11 mouse cellular contexts compared by ENCODE assay signal in the genomic region with DNA sequence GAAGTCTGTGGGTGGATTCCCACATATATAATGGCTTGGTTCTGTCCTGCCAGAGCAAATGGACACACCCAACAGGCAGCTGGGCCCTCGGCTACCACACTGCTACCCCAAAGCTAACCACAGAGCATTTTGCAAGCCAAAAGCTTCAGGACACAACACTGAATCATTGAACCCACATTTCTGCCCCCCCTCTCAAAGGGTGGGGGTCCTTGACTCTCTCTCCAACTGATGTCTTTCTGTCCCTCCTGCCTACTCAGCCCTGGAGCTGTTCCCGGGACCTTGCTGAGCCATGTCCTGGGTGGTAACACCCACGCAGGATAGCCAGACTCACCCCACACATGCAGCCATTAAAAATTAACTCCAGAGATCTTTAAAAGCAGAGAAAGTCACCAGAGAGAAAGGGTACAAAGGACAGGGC. TPM values are rescaled to one million over a fixed set of nuclear protein-coding genes. Genes with fewer than 3 reads are reported as not detected.
A peak's percentile ranks its signal among the peaks of the same experiment; 100 is the strongest.
DNase-seq lines count a peak whose midpoint lies in the region; ATAC-seq and TF ChIP-seq lines count a peak whose summit lies in the region.
"Had no signal": no experiment of that assay in that cellular context is flagged by ENCODE, and none has a peak within 500 bp of the region (broad histone marks: within the 10 kb centered on the region; RNA-seq: fewer than 3 reads in every experiment).

No protein-coding gene starts in this region.

- H3K27me3 ChIP-seq in kidney, embryonic 16.5 days (ENCODE audit: insufficient read depth, low read length): no peaks in the 10 kb centered on the region
- no peaks in the 10 kb centered on the region for H3K27me3 ChIP-seq in Patski
- H3K27me3 ChIP-seq in liver, embryonic 15.5 days: no peaks in the 10 kb centered on the region
- no peaks in the 10 kb centered on the region for H3K27me3 ChIP-seq in thymus, adult 2 months (ENCODE audit: control insufficient read depth, insufficient read depth, low read length)
- H3K27me3 ChIP-seq: hindbrain, embryonic 13.5 days had no signal

- 0 out of 2 replicates have a peak overlapping the region, but pooled peaks have one; percentile 1 for H3K9ac ChIP-seq in kidney, embryonic 16.5 days (replicated peaks; ENCODE audit: low read length)
- H3K9ac ChIP-seq in liver, embryonic 15.5 days: no peak overlapping the region
- H3K9ac ChIP-seq: hindbrain, embryonic 13.5 days had no signal

- no peak overlapping the region for H3K4me3 ChIP-seq in kidney, embryonic 16.5 days (ENCODE audit: low read length)
- peak overlapping the region; percentile 22; the same call in 1 of the 2 replicates for H3K4me3 ChIP-seq in liver, embryonic 15.5 days (replicated peaks)
- H3K4me3 ChIP-seq in thymus, adult 2 months (ENCODE audit: control insufficient read depth, insufficient read depth, low read length): no peak overlapping the region
- H3K4me3 ChIP-seq: hindbrain, embryonic 13.5 days; megakaryocyte, embryonic 14.5 days had no signal

- no peak for TF ChIP-seq POLR2A in thymus, adult 2 months (IDR thresholded peaks at IDR 0.05; ENCODE audit: control insufficient read depth, extremely low read depth, insufficient read depth, low read length, poor library complexity)

- no peak for TF ChIP-seq CTCF in Patski (IDR thresholded peaks at IDR 0.05)
- no peak for TF ChIP-seq CTCF in thymus, adult 2 months (IDR thresholded peaks at IDR 0.05; ENCODE audit: borderline replicate concordance, control insufficient read depth, extremely low read depth, insufficient read depth, low read length, poor library complexity)

- POLR2A ChIA-PET in Patski (lab: Charles Lee): no interaction called here

- WGBS in kidney, embryonic 16.5 days: 35% methylated on average over 3 of the region's 3 CpGs
- 47% methylated on average over 3 of the region's 3 CpGs for WGBS in liver, embryonic 15.5 days (ENCODE audit: insufficient replicate concordance)
- WGBS in thymus, adult 2 months: 72% methylated on average over 3 of the region's 3 CpGs

- H3K9me3 ChIP-seq in kidney, embryonic 16.5 days (ENCODE audit: low read length): no peaks in the 10 kb centered on the region
- no peaks in the 10 kb centered on the region for H3K9me3 ChIP-seq in liver, embryonic 15.5 days (replicated peaks)
- H3K9me3 ChIP-seq: hindbrain, embryonic 13.5 days; megakaryocyte, embryonic 14.5 days had no signal

- CTCF ChIA-PET in Patski (lab: Charles Lee): no interaction called here

- in situ Hi-C loops in Patski (cut with MboI; ENCODE audit: low pct_unique_long_range_greater_than_20kb): no loop called here

- peak overlapping the region; percentile 71 for H3K27ac ChIP-seq in kidney, embryonic 16.5 days (ENCODE audit: low read length)
- H3K27ac ChIP-seq in liver, embryonic 15.5 days (replicated peaks): peak overlapping the region; percentile 61; the same call in 1 of the 2 replicates
- H3K27ac ChIP-seq in thymus, adult 2 months (ENCODE audit: control insufficient read depth, insufficient read depth, low read length): no peak overlapping the region
- H3K27ac ChIP-seq: hindbrain, embryonic 13.5 days had no signal

- H3K4me1 ChIP-seq in kidney, embryonic 16.5 days (ENCODE audit: insufficient read depth, low read length): peaks cover 85% of the 10 kb centered on the region
- peaks cover 36% of the 10 kb centered on the region; the same call in 1 of the 2 replicates for H3K4me1 ChIP-seq in liver, embryonic 15.5 days (replicated peaks)
- peaks cover 5% of the 10 kb centered on the region for H3K4me1 ChIP-seq in thymus, adult 2 months (replicated peaks; ENCODE audit: control insufficient read depth, insufficient read depth, low read length)
- H3K4me1 ChIP-seq: megakaryocyte, embryonic 14.5 days had no signal

- no peak for ATAC-seq in kidney, embryonic 16.5 days (ENCODE audit: low FRiP score, low TSS enrichment)
- ATAC-seq in Patski: peak; percentile 47
- ATAC-seq in liver, embryonic 15.5 days (ENCODE audit: insufficient read depth): peak; percentile 52

- DNase-seq in kidney, adult 18-20 months: no peak
- DNase-seq in 3T3-L1 (ENCODE audit: low read depth, low spot score) (peak; percentile 78), Patski (ENCODE audit: low read depth, low spot score) (peak; percentile 50)
- DNase-seq in right cerebral cortex, postnatal 36 days (ENCODE audit: low spot score in 2 of 2): no peak
- DNase-seq in thymus, adult 2 months: no peak
- DNase-seq: adrenal gland, adult 2 months; cerebellum, adult 9-10 months had no signal

- H3K36me3 ChIP-seq in kidney, embryonic 16.5 days (ENCODE audit: insufficient read depth, low read length): no peaks in the 10 kb centered on the region
- H3K36me3 ChIP-seq in liver, embryonic 15.5 days (replicated peaks): no peaks in the 10 kb centered on the region
- no peaks in the 10 kb centered on the region for H3K36me3 ChIP-seq in thymus, adult 2 months (ENCODE audit: control insufficient read depth, insufficient read depth, low read length)
- H3K36me3 ChIP-seq: hindbrain, embryonic 13.5 days had no signal

- no peak overlapping the region for H3K4me2 ChIP-seq in kidney, embryonic 16.5 days (replicated peaks; ENCODE audit: low read depth, low read length)
- 0 out of 2 replicates have a peak overlapping the region, but pooled peaks have one; percentile 33 for H3K4me2 ChIP-seq in liver, embryonic 15.5 days
- H3K4me2 ChIP-seq: hindbrain, embryonic 13.5 days had no signal

RNA-seq across cellular contexts. Expression of a gene that starts 45.4 kb away (rescaled TPM):
- 31.5 and 35.6 TPM in 2 replicates for polyA plus RNA-seq in kidney, embryonic 16.5 days (2015; fragmentation: Nextera tagmentation; extraction: Ambion mirVana)
- 8.8 TPM for polyA plus RNA-seq in Patski (2021)
- polyA plus RNA-seq in liver, embryonic 15.5 days (2015; fragmentation: Nextera tagmentation; extraction: Ambion mirVana): 4.1 and 5.3 TPM in 2 replicates
- 6.0 and 7.8 TPM in 2 replicates for polyA plus RNA-seq in thymus, adult 2 months (2012; rRNA removed)

Comparison
In these comparisons a context has a peak if more than half of its experiments do, and no peak if none do; other contexts are left out.
1. DNase-seq: peak in 3T3-L1 (single experiment) and Patski (single experiment); none in kidney, adult 18-20 months (single experiment), right cerebral cortex, postnatal 36 days (0 of 2) and thymus, adult 2 months (single experiment).